Mouse (Mus musculus) left cerebral cortex, postnatal 36 days (tissue): ENCODE measurements at regions not wholly inside any gene's neighbourhood (a gene's known extent, or its start where the extent isn't known, plus 50 kb on each side); places are given as distances from the start of the nearest gene placed in this dataset.
A peak's percentile ranks its signal among the peaks of the same experiment; 100 is the strongest.
"Not testable (repeated sequence)": the region's sequence is repeated elsewhere in the genome, so short reads cannot be mapped to it uniquely, and the experiment has no call there.

Experiments used
- DNase-seq, 2 experiments: peaks; one replicate each; pipeline ENCODE4 v3.0.0; 2021 to 2022; ENCODE audit warnings: low spot score in 2 of 2, mixed read lengths in 1 of 2
- intact Hi-C: fragments of 180-260 bp; cut with DNase I; formaldehyde crosslinking; loops from one replicate; pipeline ENCODE4 v1.15.1; 2025

- DNase-seq: no peak
- intact Hi-C loops: no loop called here
Measured at GRCm38 (mm10) chr17:16860771-16861170, 203.1 kb upstream of the Zfp960 start.

- peak; percentile 4 to 12 for DNase-seq
Measured at GRCm38 (mm10) chr17:16900791-16901190, 163.1 kb upstream of the Zfp960 start.

GRCm38 (mm10) chr17:16918191-16918590 is 145.7 kb upstream of the Zfp960 start:
- no peak for DNase-seq
- intact Hi-C loops: no loop called here

More at GRCm38 (mm10) chr17:16900791-16901190, 163.1 kb upstream of the Zfp960 start:
- intact Hi-C loops: loop anchor here (5.0 kb wide), 1 partner anchor 1113 kb away; no protein-coding TSS in a partner anchor

- no peak for DNase-seq
- intact Hi-C loops: no loop called here
Measured at GRCm38 (mm10) chr17:16926200-16926599, 137.7 kb upstream of the Zfp960 start.

GRCm38 (mm10) chr17:16951092-16952016 is 112.6 kb upstream of the Zfp960 start:
- peak; percentile 87 to 91 for DNase-seq
- intact Hi-C loops: not testable (repeated sequence)

GRCm38 (mm10) chr17:16952146-16952545 is 111.8 kb upstream of the Zfp960 start:
- DNase-seq: not testable (repeated sequence)

GRCm38 (mm10) chr17:16997241-16997640 is 66.7 kb upstream of the Zfp960 start:
- DNase-seq, intact Hi-C loops: not testable (repeated sequence)

More at GRCm38 (mm10) chr17:16952146-16952545, 111.8 kb upstream of the Zfp960 start:
- intact Hi-C loops: not testable (repeated sequence)

- intact Hi-C loops: loop anchor here (5.0 kb wide), 1 partner anchor 368 kb away; the partner anchor contains the start of gene Riok2
- DNase-seq: peak; percentile 74 to 80
Measured at GRCm38 (mm10) chr17:17004632-17005265, 59.2 kb upstream of the Zfp960 start.

- intact Hi-C loops: not testable (repeated sequence)
Measured at GRCm38 (mm10) chr17:17005267-17005666, 58.6 kb upstream of the Zfp960 start.

More at GRCm38 (mm10) chr17:17005267-17005666, 58.6 kb upstream of the Zfp960 start:
- not testable (repeated sequence) for DNase-seq
